Mouse (Mus musculus) spleen, adult 12 weeks (tissue): ENCODE measurements around the gene Brip1.
"Not testable (repeated sequence)": the region's sequence is repeated elsewhere in the genome, so short reads cannot be mapped to it uniquely, and the experiment has no call there.

Experiments used
- DNase-seq: peaks from one replicate; pipeline ENCODE4 v3.0.0; 2022; ENCODE audit warnings: low spot score

Brip1 gene

GRCm38 (mm10) chr11:86201037-86201786, at the start of gene Brip1:
TSS of gene Brip1 (minus strand) at chr11:86201193.
- peak; percentile 94 for DNase-seq

DNA sequence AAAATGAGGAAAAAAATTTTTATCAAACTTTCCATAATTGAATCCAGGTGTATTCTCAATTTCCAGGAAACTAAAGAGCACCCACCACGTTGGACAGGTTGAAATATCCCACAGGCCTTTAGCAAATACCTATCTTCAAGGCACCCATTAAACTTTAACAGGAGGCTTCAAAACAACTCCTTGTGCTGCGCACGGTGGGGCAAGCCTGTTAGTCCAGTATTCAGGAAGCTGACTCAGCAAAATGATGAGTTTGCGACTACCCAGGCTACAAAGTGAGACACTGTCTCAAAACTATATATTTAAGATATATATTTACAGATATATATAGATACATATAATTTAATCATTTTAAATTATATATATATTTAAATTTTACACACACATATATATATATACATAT, 31.5 kb upstream of the Brip1 start:
- DNase-seq = no peak

GRCm38 (mm10) chr11:86231781-86232350, 30.9 kb upstream of the Brip1 start:
- DNase-seq = no peak

DNA sequence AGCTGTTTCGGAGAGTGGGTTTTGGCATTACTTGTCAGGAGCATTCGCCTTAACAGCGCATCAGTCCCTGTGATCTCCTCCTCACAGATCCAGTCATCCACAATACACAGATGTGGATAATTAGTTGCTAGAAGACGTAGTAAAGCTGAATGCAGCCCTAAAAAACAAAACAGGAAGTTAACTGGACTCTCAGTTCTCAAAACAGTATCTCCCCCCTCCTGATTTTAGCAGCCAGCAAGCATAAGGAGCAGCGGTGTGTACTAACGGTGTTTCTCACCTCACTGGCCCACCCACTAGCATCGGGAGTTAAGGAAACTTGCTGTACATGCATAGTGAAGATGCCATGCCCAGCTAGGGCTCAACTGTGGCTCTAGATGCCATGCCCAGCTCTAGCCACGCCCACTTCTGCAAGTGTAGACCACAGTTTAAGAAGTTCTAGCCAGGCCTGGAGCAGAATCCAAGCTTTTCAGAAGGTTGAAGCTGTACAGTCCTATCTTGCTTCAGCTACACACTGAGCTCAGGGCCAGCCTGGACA, 25.7 kb upstream of the Brip1 start:
- no peak for DNase-seq

DNA sequence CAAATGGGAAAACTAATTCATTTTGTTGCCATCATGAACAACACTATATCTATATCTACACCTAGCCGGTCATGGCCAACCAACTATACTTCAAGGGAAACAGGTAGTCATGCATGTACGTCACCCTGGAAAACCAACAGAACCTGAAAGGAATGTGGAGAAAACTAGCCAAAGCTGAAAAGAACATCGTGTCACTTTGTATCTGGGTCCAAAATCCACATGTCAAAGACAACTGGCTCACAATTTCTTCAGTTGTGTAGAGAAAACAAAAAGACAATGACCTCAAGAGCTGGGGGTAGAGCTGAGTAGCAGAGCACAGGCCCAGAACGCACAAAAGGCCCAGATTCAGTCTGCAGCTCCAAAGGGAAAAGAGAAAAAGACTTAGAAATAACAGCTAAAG, 24.8 kb upstream of the Brip1 start:
- DNase-seq = no peak

GRCm38 (mm10) chr11:86211803-86212202, 10.8 kb upstream of the Brip1 start:
- no peak for DNase-seq

DNA sequence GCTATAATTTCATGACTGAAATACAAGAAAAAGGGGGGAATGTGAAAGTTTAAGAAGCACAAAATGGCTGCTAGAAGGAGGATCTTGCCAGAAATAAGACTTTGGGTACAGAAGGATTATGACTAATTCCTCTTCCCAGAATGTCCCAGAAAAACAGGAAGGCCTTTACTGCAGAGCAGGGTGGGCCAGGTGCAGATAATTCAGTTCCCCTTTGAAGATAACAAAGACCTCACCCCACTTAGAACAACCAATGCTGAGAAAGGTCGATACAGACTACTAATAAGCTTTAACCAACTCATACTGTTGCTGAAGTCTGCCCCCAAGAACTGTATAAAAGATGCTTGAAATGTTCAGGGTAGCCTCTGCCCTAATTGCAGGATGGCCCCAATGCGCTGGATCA, 8.1 kb upstream of the Brip1 start:
- DNase-seq = no peak

DNA sequence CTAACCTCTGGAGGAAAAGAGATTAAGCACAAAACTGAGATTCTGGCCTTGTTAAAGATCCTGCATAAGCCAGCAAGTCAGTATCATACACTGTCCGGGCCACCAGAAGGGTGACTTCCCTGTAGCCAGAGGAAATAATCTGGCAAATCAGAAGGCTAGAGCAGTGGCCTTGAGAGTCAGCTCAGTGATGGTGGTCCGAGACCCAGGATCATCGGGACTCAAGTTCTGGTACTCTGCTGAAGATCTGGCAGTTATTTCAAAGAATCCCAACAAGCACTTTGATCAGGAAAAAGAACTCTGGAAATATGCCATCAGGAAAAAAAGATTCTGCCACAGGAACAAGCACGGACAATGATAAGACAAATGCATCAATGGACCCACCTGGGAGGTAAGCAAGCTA, 4.9 kb upstream of the Brip1 start:
- DNase-seq = no peak

- DNase-seq = no peak
Measured at GRCm38 (mm10) chr11:86205031-86205430, 4.0 kb upstream of the Brip1 start.

GRCm38 (mm10) chr11:86201901-86202675, 1.1 kb upstream of the Brip1 start:
- peak; percentile 32 for DNase-seq

DNA sequence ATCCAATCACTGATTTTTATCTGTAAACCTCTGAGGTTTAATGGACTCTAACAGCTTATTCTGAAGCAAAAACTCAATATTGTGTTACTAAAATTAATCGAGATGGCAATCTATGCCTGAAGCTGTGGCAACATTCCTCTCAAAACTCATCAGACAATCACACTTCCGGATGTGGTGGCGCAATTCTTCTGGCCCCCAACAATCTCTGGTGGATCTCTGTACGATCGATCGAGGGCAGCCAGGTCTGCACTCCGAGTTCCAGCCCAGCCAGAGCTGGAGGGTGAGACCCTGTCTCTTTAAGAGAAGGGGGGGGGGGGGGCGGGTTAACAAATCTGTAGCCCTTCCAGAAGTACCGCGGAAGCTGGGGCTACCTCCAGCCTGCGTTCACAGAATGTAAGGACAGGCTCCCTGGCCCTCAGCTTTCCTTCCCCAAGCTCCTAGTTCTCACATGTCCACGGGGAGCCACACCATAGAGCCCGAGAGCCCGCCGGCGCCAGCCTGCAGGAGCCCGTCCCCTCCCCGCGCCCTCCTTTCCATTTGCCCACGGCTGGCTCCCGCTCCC, 452 bp downstream of the Brip1 start:
- no peak for DNase-seq

GRCm38 (mm10) chr11:86199733-86200132, 1.3 kb downstream of the Brip1 start:
- DNase-seq = no peak

DNA sequence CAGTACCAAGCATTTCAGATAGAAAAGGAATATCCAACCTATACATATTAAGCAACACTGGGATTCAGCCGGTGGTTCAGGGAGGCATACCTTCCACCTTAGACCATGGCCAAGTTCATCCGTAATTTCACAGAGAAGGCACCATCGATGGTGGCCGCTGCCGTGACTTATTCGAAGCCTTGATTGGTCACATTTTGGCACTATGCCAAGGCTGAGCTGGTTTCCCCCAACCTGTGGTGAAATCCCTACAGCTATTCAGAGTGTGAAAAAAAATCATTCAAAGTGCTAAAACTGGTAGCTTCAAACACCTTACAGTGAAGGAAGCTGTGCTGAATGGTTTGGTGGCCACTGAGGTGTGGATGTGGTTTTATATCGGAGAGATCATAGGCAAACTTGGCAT, 15.8 kb downstream of the Brip1 start:
- DNase-seq = not testable (repeated sequence)

DNA sequence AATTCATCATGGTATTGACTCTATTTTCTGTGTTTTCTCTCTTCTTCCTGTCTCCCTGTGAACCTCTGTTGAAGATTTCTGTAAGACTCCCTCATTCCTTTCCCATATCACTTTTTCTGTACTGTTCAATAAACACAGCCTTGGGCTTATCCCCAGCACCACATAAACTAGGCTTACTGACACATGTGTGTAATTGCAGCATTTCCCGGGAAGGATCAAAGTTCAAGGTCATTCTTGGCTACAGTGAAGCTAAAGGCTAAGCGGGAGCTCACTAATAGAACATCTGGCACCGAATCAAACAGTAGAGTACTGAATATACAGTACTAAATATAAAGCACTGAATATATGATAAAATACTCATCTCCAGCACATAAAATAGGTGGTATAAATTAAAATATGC, 25.2 kb downstream of the Brip1 start:
- no peak for DNase-seq

DNA sequence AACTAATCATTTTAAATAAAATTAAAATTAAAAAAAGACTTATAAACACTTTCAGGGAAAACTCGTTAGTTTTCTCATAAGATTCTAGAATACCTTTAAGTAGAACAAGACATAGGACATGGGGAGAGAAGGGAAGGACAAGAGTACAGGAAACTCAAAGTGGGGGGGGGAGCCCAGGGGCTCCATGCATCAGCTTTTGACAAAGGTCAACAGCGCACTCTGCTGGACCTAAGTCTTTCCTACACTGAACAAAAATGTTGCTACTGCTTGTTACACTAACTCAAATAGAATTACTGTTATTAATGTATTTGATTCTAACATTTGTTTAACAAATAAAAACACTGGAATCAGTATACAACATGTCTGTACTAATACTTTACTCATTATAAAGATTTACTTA, 26.8 kb downstream of the Brip1 start:
- DNase-seq = no peak

GRCm38 (mm10) chr11:86170743-86171142, 30.2 kb downstream of the Brip1 start:
- DNase-seq = no peak

DNA sequence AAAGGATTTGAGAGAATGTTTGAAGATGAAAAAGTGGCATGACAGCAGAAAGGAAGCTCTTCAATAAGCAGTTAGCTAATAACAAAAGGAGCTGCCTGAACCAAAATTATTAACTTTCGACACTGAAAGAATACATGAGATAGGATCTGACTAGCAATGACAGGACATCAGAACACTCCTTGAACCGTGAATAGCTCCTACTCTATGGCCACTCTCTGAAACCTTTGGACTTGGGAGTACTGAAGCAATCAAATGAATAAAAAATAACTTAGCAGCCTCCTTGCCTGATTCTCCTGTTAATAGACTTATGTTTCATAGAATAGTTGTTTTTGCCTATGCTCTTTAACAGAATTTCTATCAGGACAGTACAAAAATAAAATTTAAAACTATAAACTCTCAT, 40.7 kb downstream of the Brip1 start:
- DNase-seq = no peak

DNA sequence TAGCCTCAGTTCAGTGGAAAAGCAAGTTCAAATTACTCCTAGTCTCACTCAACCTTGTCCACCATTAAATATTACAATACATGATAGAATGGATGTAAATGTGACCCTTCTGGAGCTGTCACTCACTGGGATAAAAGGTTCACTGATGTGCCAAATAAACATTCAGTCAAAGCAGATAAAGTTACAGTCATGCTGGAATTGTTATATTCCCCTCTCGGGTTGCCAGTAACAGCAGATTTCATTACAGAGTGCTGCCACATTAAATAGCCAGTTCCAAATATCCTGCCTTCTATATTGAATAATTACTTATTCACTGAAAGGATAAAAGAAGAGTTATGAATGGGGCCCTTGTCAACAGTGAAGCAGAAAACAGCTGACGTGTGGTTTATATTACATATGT, 42.0 kb downstream of the Brip1 start:
- DNase-seq = no peak

- no peak for DNase-seq
Measured at GRCm38 (mm10) chr11:86155638-86156037, 45.4 kb downstream of the Brip1 start.

- no peak for DNase-seq
Measured at GRCm38 (mm10) chr11:86131324-86131723, 69.7 kb downstream of the Brip1 start.

DNA sequence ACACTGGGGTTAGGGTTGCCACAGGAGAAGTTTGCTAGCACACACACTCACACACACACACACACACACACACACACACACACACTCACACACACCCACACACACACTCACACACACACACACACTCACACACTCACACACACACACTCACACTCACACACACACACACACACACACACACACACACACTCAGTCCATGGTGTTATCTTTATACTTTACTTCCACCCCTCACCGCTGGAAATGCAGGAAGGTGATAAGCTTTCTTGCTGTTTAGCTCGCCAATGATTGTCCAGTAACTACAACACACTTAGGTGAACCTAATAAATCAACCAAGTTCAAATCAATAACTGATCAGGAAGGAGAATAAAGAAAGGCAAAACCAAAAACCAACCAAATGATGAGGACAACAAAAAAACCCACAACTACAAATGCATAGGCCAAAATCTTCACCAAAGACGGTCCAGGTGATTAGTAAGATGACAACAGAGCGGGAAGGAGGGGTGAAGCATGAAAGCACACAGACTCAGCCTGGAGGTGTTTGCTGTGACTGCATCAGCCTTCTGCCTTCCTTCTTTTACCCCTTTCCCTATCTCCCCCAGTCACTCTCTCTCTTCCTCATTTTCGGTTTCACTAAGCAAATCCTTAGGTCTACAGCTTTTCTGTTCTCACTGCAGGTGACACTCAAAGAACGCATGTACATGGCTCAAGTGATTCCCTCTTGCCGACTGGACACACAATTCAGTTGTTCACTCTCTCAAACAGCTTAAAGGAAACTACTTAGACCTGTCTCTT, 83.7 kb downstream of the Brip1 start:
- DNase-seq = no peak

DNA sequence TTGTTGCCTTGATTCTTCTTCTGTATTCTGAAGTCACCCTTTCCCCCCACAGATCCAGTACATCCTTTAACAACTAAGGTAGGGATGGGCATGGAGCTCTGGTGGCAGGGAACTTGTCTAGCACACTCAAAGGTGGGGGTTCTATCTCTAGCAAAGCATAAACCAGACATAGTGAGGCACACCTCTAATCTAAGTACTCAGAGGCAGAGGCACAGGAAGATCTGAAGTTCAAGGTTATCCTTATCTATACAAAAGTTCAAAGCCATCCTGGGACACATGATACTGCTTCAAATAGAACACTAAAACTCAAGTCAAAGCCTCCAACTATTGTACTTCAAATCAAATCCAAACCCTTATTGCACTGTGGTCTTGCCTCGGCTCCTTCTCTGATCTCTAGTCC, 85.0 kb downstream of the Brip1 start:
- DNase-seq = no peak
